Mouse (Mus musculus) kidney, embryonic 14.5 days (tissue): ENCODE data around the gene Mcub. TPM values are rescaled to one million over a fixed set of nuclear protein-coding genes. Genes with fewer than 3 reads are reported as not detected.

Source experiments
- ATAC-seq: fragments of 200-750 bp; cut with Nextera tagmentation; 2 replicates; pipeline ENCODE4 v1.8.0; 2017; ENCODE audit warnings: moderate number of reproducible peaks, mild to moderate bottlenecking, moderate TSS enrichment, moderate library complexity; ENCODE audit not compliant: low FRiP score, low TSS enrichment
- H3K27ac ChIP-seq: fragments of 300-500 bp; sonication (generic); 2 replicates; pipeline ENCODE4 v1.5.1; 2014; ENCODE audit warnings: low read depth, mild to moderate bottlenecking, low read length, moderate library complexity, mixed read lengths
- H3K27me3 ChIP-seq: fragments of 300-500 bp; sonication (generic); 2 replicates; pipeline ENCODE4 v1.6.1; 2014; ENCODE audit warnings: mild to moderate bottlenecking, low read length; ENCODE audit not compliant: control insufficient read depth, insufficient read depth
- H3K36me3 ChIP-seq: fragments of 300-500 bp; sonication (generic); 2 replicates; pipeline ENCODE4 v1.6.1; 2014; ENCODE audit warnings: low read length, mixed read lengths; ENCODE audit not compliant: control insufficient read depth, insufficient read depth
- H3K4me1 ChIP-seq: fragments of 300-500 bp; sonication (generic); 2 replicates; pipeline ENCODE4 v1.6.1; 2014; ENCODE audit warnings: low read length, mixed read lengths; ENCODE audit not compliant: control insufficient read depth, insufficient read depth
- H3K4me2 ChIP-seq: fragments of 300-500 bp; sonication (generic); replicated peaks from 2 replicates; pipeline ENCODE4 v1.6.1; 2014; ENCODE audit warnings: low read depth, mild to moderate bottlenecking, low read length
- H3K4me3 ChIP-seq: fragments of 300-500 bp; sonication (generic); 2 replicates; pipeline ENCODE4 v1.5.1; 2014; ENCODE audit warnings: mild to moderate bottlenecking, low read length
- H3K9ac ChIP-seq: fragments of 300-500 bp; sonication (generic); 2 replicates; pipeline ENCODE4 v1.6.1; 2014; ENCODE audit warnings: low read depth, mild to moderate bottlenecking, low read length, moderate library complexity
- H3K9me3 ChIP-seq: fragments of 300-500 bp; sonication (generic); 2 replicates; pipeline ENCODE4 v1.6.1; 2016; ENCODE audit warnings: low read length; ENCODE audit not compliant: control insufficient read depth
- whole genome bisulfite sequencing: fragments of 180-500 bp; shearing (Covaris S2); extraction: QIAGEN DNeasy Blood & Tissue Kit; methylation state at CpG from one replicate; pipeline ENCODE4 v1.1.7; 2014; 5-methylcytosine and 5-hydroxymethylcytosine counted together
- polyA plus RNA-seq: library from polyadenylated mRNA; unstranded; fragments of >200 nt; fragmentation: Nextera tagmentation; extraction: Ambion mirVana; gene quantifications from 2 replicates; pipeline ENCODE4 v1.2.1, GENCODE M21; 2014

The Mcub gene
- polyA plus RNA-seq, 1 experiment from 2014 or later = 1.6 TPM

- no peak for ATAC-seq
- Histone ChIP-seq H3K9me3 (no peaks in the 10 kb centered on the region), H3K4me1 (no peaks in the 10 kb centered on the region), H3K4me3 (no peak overlapping the region), H3K27ac (no peak overlapping the region), H3K4me2 (no peak overlapping the region), H3K36me3 (no peaks in the 10 kb centered on the region), H3K9ac (no peak overlapping the region), H3K27me3 (no peaks in the 10 kb centered on the region)
- 92% methylated on average over 2 of the region's 2 CpGs for WGBS
Observed at GRCm38 (mm10) chr3:129940780-129941179, 29.2 kb downstream of the Mcub start.

DNA sequence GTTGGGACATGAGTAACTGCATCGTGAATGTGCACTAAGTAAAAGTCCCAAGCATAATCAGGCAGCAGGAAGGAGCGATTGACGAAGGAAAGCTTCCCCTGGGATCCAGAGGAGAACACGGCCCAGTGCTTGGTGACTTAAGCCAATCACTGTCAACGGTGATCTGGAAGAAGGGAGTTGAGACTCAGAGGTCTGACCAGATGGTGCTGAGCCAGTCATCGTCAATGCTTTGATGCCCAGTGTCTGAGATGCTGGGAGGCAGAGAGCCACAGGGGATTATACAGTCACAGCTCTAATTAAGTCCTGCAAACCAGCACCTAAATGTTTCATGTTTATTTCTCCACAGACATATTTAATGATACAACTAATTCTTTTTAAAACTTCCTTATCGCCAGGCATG lies 30.9 kb downstream of the Mcub start:
- Histone ChIP-seq H3K27me3 (no peaks in the 10 kb centered on the region), H3K4me1 (no peaks in the 10 kb centered on the region), H3K4me2 (no peak overlapping the region), H3K27ac (no peak overlapping the region), H3K36me3 (no peaks in the 10 kb centered on the region), H3K9ac (no peak overlapping the region), H3K4me3 (no peak overlapping the region), H3K9me3 (no peaks in the 10 kb centered on the region)
- ATAC-seq = no peak
- 64% methylated on average over 7 of the region's 7 CpGs for WGBS

GRCm38 (mm10) chr3:129937848-129938247 lies 32.2 kb downstream of the Mcub start:
- no peaks in the 10 kb centered on the region for H3K36me3 ChIP-seq
- ATAC-seq = no peak
- no peaks in the 10 kb centered on the region for H3K9me3 ChIP-seq
- 30% methylated on average over 3 of the region's 3 CpGs for WGBS
- H3K27me3 ChIP-seq = no peaks in the 10 kb centered on the region
- H3K4me3 ChIP-seq = no peak overlapping the region
- no peak overlapping the region for H3K9ac ChIP-seq
- H3K4me1 ChIP-seq = no peaks in the 10 kb centered on the region
- no peak overlapping the region for H3K27ac ChIP-seq
- no peak overlapping the region for H3K4me2 ChIP-seq

DNA sequence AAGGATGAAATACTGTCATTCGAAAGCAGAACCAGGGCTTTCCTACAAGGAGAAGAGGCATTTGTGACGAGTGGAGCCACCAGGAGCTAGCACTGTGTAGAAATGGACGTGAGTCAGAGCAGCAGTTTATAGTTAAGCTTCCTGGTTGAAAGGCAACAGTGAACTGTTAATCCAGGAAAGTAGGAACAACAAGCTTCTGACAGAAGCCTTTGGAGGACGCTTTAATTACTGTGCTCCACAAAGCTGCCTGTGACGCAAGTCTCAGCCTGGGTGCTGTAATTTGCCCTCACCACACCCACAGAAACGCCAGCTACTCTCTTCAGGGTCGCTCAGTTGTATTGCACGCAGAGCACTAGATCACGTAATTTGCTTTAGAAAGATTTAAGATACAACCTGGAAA lies 33.4 kb downstream of the Mcub start:
- no peaks in the 10 kb centered on the region for H3K27me3 ChIP-seq
- no peak for ATAC-seq
- H3K27ac ChIP-seq = no peak overlapping the region
- H3K4me2 ChIP-seq = no peak overlapping the region
- no peaks in the 10 kb centered on the region for H3K4me1 ChIP-seq
- no peaks in the 10 kb centered on the region for H3K9me3 ChIP-seq
- WGBS = 38% methylated on average over 9 of the region's 9 CpGs
- H3K9ac ChIP-seq = no peak overlapping the region
- H3K36me3 ChIP-seq = no peaks in the 10 kb centered on the region
- H3K4me3 ChIP-seq = no peak overlapping the region

DNA sequence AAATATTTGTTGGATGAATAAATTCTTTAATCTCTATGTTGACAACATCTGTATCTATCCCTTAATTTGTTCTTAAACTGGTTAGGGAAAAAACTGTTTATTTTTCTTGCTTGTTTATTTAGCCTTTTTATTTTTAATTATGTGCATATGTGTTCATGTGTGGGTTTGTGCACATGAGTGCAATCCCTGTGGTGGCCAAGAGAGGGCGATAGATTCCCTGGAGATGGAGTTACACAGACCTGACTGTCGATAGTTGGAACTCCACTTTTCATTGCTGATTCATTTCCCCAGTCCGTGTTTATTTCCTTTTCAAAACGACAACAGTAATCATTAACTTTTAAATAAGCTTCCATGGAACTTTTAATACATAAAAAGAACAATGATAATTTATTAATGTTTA lies 37.6 kb downstream of the Mcub start:
- Histone ChIP-seq H3K4me1 (no peaks in the 10 kb centered on the region), H3K4me2 (no peak overlapping the region), H3K27me3 (no peaks in the 10 kb centered on the region), H3K36me3 (no peaks in the 10 kb centered on the region), H3K27ac (no peak overlapping the region), H3K9me3 (no peaks in the 10 kb centered on the region), H3K9ac (no peak overlapping the region), H3K4me3 (no peak overlapping the region)
- ATAC-seq = no peak
- WGBS = 54% methylated on average over 4 of the region's 4 CpGs

DNA sequence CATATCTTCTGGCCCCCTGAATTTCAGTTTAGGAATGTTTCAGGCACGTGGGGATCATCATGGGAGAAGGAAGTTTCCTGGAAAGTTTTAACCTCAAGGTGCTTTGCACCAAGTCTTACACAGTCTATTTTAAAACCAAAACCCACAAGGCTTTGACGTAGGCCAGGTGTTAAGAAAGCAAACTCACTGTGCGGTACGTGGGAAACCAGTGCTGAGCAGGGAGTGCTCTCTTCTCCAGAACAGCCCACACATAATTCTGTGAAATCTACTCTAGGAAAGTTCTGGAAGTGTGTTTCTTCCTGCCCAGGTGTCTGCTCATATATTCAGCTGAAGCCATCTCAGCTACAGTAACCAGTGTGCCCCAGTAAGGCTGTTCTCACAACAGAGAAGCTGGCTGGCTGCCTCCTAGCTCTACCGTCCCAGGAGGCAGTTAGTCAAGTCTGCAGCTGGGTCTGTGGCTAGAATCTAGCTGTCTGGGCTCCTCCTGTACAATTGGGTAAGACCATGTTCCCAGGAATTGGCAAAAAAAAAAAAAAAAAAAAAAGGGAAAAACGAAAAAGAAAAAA lies 39.7 kb downstream of the Mcub start:
- H3K27me3 ChIP-seq = no peaks in the 10 kb centered on the region
- H3K27ac ChIP-seq = no peak overlapping the region
- 70% methylated on average over 6 of the region's 6 CpGs for WGBS
- H3K36me3 ChIP-seq = no peaks in the 10 kb centered on the region
- no peak overlapping the region for H3K4me3 ChIP-seq
- ATAC-seq = no peak
- no peak overlapping the region for H3K4me2 ChIP-seq
- H3K4me1 ChIP-seq = no peaks in the 10 kb centered on the region
- no peak overlapping the region for H3K9ac ChIP-seq
- no peaks in the 10 kb centered on the region for H3K9me3 ChIP-seq

DNA sequence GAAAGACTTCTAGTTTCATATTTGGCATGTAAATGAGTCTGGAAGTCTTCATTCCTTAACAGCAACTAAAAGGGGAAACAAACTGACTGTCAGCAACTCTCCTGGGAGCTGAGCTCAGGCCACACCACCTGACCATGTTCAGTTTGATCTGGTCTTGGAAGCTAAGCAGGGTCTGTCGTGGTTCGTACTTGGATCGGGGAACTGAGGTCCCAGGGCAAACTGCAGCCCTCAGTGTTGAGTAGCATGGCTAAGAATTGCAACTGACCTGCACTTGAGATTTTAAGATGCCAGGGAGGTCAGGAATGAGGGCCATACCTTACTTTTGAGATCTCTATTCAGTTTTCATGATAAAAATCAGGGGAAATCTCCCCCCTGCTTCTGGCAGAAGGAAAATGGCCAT lies 44.1 kb downstream of the Mcub start:
- H3K27ac ChIP-seq = no peak overlapping the region
- WGBS = 92% methylated on average over 3 of the region's 3 CpGs
- H3K36me3 ChIP-seq = no peaks in the 10 kb centered on the region
- H3K9ac ChIP-seq = no peak overlapping the region
- H3K4me1 ChIP-seq = no peaks in the 10 kb centered on the region
- H3K9me3 ChIP-seq = no peaks in the 10 kb centered on the region
- ATAC-seq = no peak
- H3K4me2 ChIP-seq = no peak overlapping the region
- no peaks in the 10 kb centered on the region for H3K27me3 ChIP-seq
- H3K4me3 ChIP-seq = no peak overlapping the region

DNA sequence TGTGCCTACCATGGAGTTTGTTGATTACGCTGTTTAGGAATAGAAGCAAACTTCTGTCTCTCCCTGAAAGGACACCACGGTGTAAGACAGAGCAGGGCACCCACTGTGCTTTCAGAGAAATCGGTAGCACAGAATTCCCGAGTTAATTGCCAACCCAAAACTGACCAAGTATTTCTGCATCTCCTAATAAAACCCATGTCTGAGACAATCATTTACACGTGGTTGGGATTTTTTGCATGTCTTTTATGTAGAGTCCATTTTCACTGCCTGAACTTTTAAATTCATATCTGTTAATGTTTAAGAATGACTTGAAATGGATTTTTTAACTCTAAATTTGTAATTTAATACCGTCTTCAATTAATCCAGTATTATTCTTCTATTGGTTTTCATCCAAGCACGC lies 46.4 kb downstream of the Mcub start:
- Histone ChIP-seq H3K4me3 (no peak overlapping the region), H3K36me3 (no peaks in the 10 kb centered on the region), H3K27me3 (no peaks in the 10 kb centered on the region), H3K4me2 (no peak overlapping the region), H3K4me1 (no peaks in the 10 kb centered on the region), H3K9me3 (no peaks in the 10 kb centered on the region), H3K27ac (no peak overlapping the region), H3K9ac (no peak overlapping the region)
- ATAC-seq = no peak
- WGBS = 88% methylated on average over 7 of the region's 7 CpGs

- Histone ChIP-seq H3K27ac (no peak overlapping the region), H3K36me3 (peaks cover 5% of the 10 kb centered on the region; the same call in 1 of the 2 replicates), H3K4me2 (no peak overlapping the region), H3K9ac (no peak overlapping the region), H3K9me3 (no peaks in the 10 kb centered on the region), H3K4me3 (no peak overlapping the region), H3K4me1 (no peaks in the 10 kb centered on the region), H3K27me3 (no peaks in the 10 kb centered on the region)
- peak; percentile 46; the same call in 1 of the 2 replicates for ATAC-seq
- 16% methylated on average over 13 of the region's 13 CpGs for WGBS
Observed at GRCm38 (mm10) chr3:129918434-129918833, 51.6 kb downstream of the Mcub start.
